Mouse (Mus musculus) CH12.LX (cell line): ENCODE measurements around the gene Fam209.

ENCODE experiments used
- CTCF ChIP-seq, 2 experiments: IDR thresholded peaks in 1 of 2; conservative IDR thresholded peaks in 1 of 2; 2 replicates each; pipeline ENCODE4 v1.5.1; 2011 to 2012; ENCODE audit warnings: low read depth in 2 of 2, low read length in 2 of 2, improper control_type of control experiment in 1 of 2, inconsistent platforms in 1 of 2, mild to moderate bottlenecking in 1 of 2, moderate library complexity in 1 of 2
- GABPA ChIP-seq: IDR thresholded peaks from 2 replicates; pipeline ENCODE4 v1.6.1; 2012; ENCODE audit warnings: low read depth, low read length, improper control_type of control experiment, inconsistent platforms; ENCODE audit not compliant: insufficient replicate concordance
- MAX ChIP-seq: IDR thresholded peaks from 2 replicates; pipeline ENCODE4 v1.6.1; 2011; ENCODE audit warnings: low read length, improper control_type of control experiment
- PAX5 ChIP-seq: IDR thresholded peaks from 2 replicates; pipeline ENCODE4 v1.6.1; 2012; ENCODE audit warnings: low read length, inconsistent platforms, mixed read lengths
- POLR2A ChIP-seq: IDR thresholded peaks from 2 replicates; pipeline ENCODE4 v1.6.1; 2011; ENCODE audit warnings: low read depth, mild to moderate bottlenecking, improper control_type of control experiment, low read length

GRCm38 (mm10) chr2:172450640-172451039 is 21.7 kb upstream of the Fam209 start:
- TF ChIP-seq GABPA = no peak
- no peak for TF ChIP-seq CTCF (conservative IDR thresholded peaks at IDR 0.05 in 1 of 2, IDR thresholded peaks at IDR 0.05 in 1 of 2; ENCODE audit: low read depth in 2 of 2, low read length in 2 of 2)
- TF ChIP-seq POLR2A = no peak
- TF ChIP-seq MAX = no peak
- TF ChIP-seq PAX5 = no peak
